Mouse (Mus musculus): ENCODE data around the gene Hcfc1r1. TPM values are rescaled to one million over a fixed set of nuclear protein-coding genes. Genes with fewer than 3 reads are reported as not detected.

Gene Hcfc1r1
- 2.0 TPM for polyA plus RNA-seq (2014; fragmentation: Illumina TruSeq; extraction: RNeasy Lipid Tissue Mini Kit (QIAGEN cat#74804); ENCODE audit: low replicate concordance)

DNA sequence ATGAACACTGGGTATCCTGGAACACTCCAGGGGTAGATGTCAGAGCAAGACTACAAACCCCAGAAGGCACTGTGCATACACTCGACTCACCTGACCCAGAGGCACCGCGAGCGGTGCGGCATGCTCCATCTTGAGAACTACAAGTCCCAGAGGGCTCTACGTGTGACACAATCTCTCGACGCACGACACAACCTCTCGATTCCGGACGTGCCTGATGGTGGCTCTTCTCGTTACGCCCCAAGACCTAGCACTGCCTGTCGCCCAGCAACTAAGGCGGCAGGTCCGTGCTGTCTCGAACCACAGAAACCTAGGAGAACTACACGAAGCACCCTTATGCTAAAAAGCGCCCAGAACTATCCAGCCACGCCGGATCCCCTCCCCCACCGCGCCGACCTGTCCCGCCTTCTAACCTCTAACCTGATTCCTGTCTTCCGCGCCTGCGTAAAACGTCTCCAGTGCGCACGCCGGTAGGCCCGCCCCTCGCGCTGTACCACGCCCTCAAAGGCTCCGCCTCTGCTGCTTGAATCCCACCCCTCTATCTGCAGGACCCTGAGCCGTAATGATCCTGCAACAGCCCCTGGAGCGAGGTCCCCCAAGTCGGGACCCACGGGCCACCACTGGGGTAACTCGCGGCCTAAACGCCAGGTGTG is at the start of gene Hcfc1r1, which contains the start of gene Thoc6:
Gene Hcfc1r1 (plus strand): TSS at position 173 of the 650 bp plus-strand sequence.
Gene Thoc6 (minus strand): TSS at position 459 of the 650 bp plus-strand sequence.

DNA sequence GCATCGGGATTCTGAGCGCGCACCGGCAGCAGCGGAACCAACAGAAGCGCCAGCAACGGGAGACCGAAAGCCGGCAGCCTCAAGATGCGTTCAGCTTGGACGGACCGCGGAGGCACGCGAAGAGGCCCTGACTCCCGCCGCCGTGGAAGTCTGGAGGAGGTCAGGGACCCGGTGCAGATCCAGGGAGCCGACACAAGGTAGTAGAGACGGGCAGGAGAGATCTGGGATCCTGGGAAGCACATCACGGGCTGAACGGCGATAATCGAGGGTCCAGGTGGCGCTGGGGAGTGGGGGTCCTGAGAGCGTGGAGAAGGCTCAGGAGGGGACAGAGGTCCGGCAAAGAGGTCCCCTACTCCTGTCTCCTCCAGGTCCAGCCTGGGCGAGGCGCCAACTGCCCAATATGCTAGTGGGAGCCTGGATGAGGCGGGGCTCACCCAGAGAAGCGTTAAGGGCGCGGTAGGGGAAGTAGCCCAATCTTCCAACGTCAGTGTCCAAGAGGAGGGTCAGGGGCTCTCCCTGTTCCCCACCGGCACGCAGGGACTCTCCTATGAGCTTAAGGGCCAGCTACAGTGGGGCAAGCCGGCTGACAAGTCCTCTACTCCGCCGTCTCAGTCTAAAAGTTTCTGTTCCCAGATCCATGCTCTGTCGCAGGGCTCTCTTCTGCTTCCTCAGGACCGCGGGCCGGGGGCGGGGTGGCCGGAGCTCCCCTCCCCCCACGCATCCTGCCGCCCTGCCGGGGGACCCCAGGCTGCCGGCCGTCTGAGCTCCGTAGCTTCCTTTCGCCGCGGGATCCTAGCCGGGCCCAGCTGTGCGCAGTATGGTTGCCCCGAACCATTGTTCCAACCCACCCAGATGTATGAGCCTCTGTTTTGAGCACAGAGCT is 28.5 kb upstream of the Hcfc1r1 start, which contains the start of gene Mmp25:
Gene Mmp25 (minus strand): TSS at position 665 of the 883 bp plus-strand sequence.

DNA sequence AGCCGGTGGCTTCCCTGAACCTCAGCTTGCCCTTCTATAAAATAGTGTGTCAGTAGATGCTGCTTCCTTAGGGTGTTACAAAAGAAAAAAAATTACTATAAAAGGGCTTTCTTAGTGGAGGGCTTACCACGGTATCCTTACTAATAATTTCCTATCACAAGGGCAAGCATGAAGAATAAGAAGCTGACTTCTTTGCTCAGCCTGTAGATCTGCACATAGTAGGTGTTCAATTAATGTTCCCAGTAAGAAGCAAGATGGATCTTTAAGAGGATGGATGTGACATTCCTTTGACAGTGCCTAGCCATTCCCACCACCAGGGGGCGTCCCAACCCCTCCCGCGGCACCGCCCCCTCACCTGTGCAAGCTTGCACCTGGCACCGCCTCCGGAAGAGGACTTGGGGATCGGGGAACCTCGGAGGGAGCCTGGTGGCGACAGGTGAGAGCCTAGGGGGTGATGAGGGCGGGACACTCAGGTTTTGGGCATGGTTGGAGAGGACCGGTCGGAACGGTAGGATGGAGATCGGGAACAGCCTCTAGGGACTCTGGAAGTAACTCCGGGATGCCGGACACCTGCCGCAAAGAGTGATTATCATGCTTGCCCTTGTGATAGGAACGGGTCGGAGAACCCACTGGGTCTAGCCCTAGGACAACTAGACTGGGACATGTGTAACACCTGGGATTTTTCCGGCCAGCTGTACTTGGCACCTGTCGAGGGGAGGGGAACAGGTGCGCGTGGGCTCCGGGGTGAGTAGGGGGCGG is 13.1 kb upstream of the Hcfc1r1 start, which contains the start of gene Bicdl2:
Gene Bicdl2 (plus strand): TSS at position 390 of the 759 bp plus-strand sequence.

DNA sequence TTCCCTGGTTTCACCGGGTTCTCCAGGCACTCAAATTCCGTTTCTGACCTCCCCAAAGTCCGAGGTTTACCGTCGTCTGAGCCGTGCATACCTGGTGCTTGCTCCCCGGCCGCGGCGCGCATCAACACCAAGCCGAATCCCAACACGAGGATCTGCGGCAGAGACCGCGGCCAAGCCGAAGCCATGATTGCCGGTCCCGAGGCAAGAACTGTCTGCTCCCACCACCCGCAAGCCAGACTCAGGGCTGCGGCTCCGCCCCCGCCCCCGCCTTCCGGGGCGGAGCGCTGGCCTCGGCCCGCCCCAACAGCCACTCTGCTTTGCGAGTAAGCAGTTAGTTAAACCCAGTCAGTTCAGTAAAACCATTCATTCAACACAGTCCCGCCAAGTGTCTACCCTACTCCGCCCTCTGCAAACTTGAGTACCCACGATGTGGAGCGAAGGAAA is 3.9 kb downstream of the Hcfc1r1 start, which contains the start of gene Tnfrsf12a:
Gene Tnfrsf12a (minus strand): TSS at position 233 of the 444 bp plus-strand sequence.

DNA sequence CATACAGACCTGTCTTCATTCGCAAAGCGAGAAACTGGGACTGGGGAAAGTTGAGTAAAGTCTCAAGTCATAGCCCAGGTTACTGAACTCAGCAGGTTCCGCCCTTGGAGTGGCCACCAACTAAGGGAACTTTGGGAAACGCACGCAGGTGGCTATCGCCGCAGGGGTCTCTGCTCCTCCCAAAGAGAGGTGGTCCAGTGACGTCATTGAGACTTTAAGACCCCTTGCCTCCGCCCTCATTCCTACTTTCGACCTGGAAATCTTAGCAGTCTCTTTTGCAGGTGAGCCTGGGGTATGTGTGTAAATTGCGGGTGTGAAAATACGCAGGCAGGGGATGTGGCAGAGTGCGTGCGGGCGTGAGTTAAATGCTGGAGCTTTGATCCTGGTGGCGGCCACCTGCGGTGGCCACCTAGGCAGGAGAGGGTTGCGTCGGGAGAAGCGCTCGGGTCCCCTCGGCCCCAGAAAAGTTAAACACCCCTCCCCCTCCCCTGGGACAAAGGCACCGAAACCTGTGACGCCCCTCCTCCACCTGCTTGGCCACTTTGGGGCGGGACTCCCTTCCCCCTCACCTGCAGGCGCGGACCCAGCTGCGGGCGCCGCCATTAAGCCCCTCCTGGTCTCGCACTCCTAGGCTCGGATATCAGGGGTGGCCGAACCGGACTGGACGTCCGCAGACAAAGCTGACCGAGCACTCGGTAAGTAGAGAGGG is 5.9 kb downstream of the Hcfc1r1 start, which contains the start of gene Cldn6:
Gene Cldn6 (plus strand): TSS at position 123 of the 709 bp plus-strand sequence.

DNA sequence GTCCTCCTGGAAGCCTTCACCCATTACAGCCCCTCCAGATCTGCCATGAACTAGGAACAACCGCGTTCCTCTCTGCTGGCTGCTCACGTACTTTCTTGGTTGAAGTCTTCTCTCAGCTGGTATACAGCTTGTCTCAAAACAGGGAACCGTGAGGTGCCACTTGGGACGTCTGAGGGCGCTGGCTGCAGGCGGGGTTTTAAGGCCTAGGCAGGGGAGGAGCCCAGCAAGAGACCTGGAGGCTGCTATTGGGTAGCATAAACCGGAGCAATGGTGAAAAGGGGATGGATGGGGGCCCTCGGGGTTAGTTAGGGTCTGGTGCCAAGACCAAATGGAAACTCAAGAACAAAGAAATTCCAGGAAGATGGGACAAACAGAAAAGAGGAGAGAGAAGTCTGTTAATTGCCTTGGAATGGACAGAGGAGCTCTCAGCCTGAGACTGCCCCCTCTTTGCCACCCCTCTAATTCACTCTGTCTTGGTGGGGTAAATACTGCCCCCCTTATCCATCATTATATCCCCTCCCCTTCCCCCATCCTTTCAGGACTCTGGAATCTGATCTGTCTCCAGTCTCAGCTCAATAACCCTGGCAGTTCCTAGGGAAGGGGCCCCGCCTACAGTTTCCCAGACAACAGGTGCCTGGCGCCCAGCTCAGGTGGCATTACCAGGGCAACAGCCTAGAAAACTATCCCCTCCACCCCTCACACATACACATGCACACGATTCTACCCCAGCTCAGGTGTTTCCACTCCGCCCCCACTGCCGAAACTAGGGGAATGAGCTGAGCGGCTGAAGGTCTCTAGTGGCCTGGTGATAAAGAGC is 10.7 kb downstream of the Hcfc1r1 start, which contains the start of gene Cldn9:
Gene Cldn9 (minus strand): TSS at position 171 of the 817 bp plus-strand sequence.

DNA sequence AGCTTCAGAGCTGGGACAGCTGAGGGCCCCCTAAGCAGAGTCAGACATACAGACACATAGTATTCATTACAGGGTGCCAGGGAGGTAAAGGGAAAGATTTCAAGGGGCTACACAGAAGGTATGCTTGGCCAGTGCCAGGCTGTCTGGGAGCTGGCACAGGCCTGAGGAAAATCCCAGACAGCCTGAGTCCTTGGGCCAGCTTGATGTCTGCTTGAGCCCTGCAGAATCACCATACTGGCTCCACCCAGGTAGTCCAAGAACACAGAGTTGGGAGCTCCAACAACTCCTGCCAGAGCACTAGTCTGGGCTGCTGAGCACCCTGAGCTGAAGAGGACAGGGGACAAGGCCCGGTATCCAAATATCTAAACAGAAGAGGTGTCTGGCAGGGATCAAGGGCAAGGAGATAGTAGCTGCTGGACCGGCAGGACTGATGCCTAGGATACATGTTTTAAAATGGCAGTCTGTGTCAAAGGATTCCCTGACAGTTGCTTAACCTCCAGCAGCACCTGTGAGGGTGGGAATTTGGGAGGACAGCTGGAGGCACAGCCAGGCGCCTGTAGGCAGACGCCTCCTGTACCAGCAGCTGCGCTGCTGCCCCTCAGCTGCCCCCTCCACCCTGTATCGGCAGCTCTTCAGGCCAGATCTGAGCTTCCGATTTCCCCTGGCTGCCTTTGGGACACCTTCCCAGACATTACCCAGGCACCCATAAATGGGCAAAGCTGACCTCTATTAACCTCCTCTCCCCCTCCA is 49.2 kb downstream of the Hcfc1r1 start, which contains the start of gene 1520401A03Rik:
Gene 1520401A03Rik (minus strand): TSS at position 408 of the 750 bp plus-strand sequence.

Other genes starting within 250 kb of the Hcfc1r1 start
- gene Vmn2r117, start 193.9 kb upstream of the Hcfc1r1 start, polyA plus RNA-seq (2014; fragmentation: Illumina TruSeq; extraction: RNeasy Lipid Tissue Mini Kit (QIAGEN cat#74804); ENCODE audit: low replicate concordance) = not detected
- 0.33 TPM for gene Zfp213, start 109.4 kb upstream of the Hcfc1r1 start, polyA plus RNA-seq (2014; fragmentation: Illumina TruSeq; extraction: RNeasy Lipid Tissue Mini Kit (QIAGEN cat#74804); ENCODE audit: low replicate concordance)
- not detected for gene Zfp13, start 74.1 kb upstream of the Hcfc1r1 start, polyA plus RNA-seq (2014; fragmentation: Illumina TruSeq; extraction: RNeasy Lipid Tissue Mini Kit (QIAGEN cat#74804); ENCODE audit: low replicate concordance)
- gene Zscan10, start 72.7 kb upstream of the Hcfc1r1 start, polyA plus RNA-seq (2014; fragmentation: Illumina TruSeq; extraction: RNeasy Lipid Tissue Mini Kit (QIAGEN cat#74804); ENCODE audit: low replicate concordance) = not detected
- gene Mmp25, start 28.3 kb upstream of the Hcfc1r1 start, polyA plus RNA-seq (2014; fragmentation: Illumina TruSeq; extraction: RNeasy Lipid Tissue Mini Kit (QIAGEN cat#74804); ENCODE audit: low replicate concordance) = 0.82 TPM
- 0.85 TPM for gene Bicdl2, start 13.1 kb upstream of the Hcfc1r1 start, polyA plus RNA-seq (2014; fragmentation: Illumina TruSeq; extraction: RNeasy Lipid Tissue Mini Kit (QIAGEN cat#74804); ENCODE audit: low replicate concordance)
- gene Thoc6, start 286 bp downstream of the Hcfc1r1 start, polyA plus RNA-seq (2014; fragmentation: Illumina TruSeq; extraction: RNeasy Lipid Tissue Mini Kit (QIAGEN cat#74804); ENCODE audit: low replicate concordance) = 3.2 TPM
- not detected for gene Tnfrsf12a, start 3.9 kb downstream of the Hcfc1r1 start, polyA plus RNA-seq (2014; fragmentation: Illumina TruSeq; extraction: RNeasy Lipid Tissue Mini Kit (QIAGEN cat#74804); ENCODE audit: low replicate concordance)
- gene Cldn6, start 5.7 kb downstream of the Hcfc1r1 start, polyA plus RNA-seq (2014; fragmentation: Illumina TruSeq; extraction: RNeasy Lipid Tissue Mini Kit (QIAGEN cat#74804); ENCODE audit: low replicate concordance) = not detected
- gene Cldn9, start 10.4 kb downstream of the Hcfc1r1 start, polyA plus RNA-seq (2014; fragmentation: Illumina TruSeq; extraction: RNeasy Lipid Tissue Mini Kit (QIAGEN cat#74804); ENCODE audit: low replicate concordance) = not detected
- not detected for gene 1520401A03Rik, start 49.2 kb downstream of the Hcfc1r1 start, polyA plus RNA-seq (2014; fragmentation: Illumina TruSeq; extraction: RNeasy Lipid Tissue Mini Kit (QIAGEN cat#74804); ENCODE audit: low replicate concordance)
- gene Pkmyt1, start 52.7 kb downstream of the Hcfc1r1 start, polyA plus RNA-seq (2014; fragmentation: Illumina TruSeq; extraction: RNeasy Lipid Tissue Mini Kit (QIAGEN cat#74804); ENCODE audit: low replicate concordance) = 1.6 TPM
- 6.4 TPM for gene Paqr4, start 67.3 kb downstream of the Hcfc1r1 start, polyA plus RNA-seq (2014; fragmentation: Illumina TruSeq; extraction: RNeasy Lipid Tissue Mini Kit (QIAGEN cat#74804); ENCODE audit: low replicate concordance)
- not detected for gene Kremen2, start 72.2 kb downstream of the Hcfc1r1 start, polyA plus RNA-seq (2014; fragmentation: Illumina TruSeq; extraction: RNeasy Lipid Tissue Mini Kit (QIAGEN cat#74804); ENCODE audit: low replicate concordance)
- 0.78 TPM for gene Flywch1, start 98.0 kb downstream of the Hcfc1r1 start, polyA plus RNA-seq (2014; fragmentation: Illumina TruSeq; extraction: RNeasy Lipid Tissue Mini Kit (QIAGEN cat#74804); ENCODE audit: low replicate concordance)
- not detected for gene Flywch2, start 112.5 kb downstream of the Hcfc1r1 start, polyA plus RNA-seq (2014; fragmentation: Illumina TruSeq; extraction: RNeasy Lipid Tissue Mini Kit (QIAGEN cat#74804); ENCODE audit: low replicate concordance)
- gene Srrm2, start 116.9 kb downstream of the Hcfc1r1 start, polyA plus RNA-seq (2014; fragmentation: Illumina TruSeq; extraction: RNeasy Lipid Tissue Mini Kit (QIAGEN cat#74804); ENCODE audit: low replicate concordance) = 109 TPM
- gene Elob, start 155.5 kb downstream of the Hcfc1r1 start, polyA plus RNA-seq (2014; fragmentation: Illumina TruSeq; extraction: RNeasy Lipid Tissue Mini Kit (QIAGEN cat#74804); ENCODE audit: low replicate concordance) = 18.9 TPM
- gene Prss33, start 162.5 kb downstream of the Hcfc1r1 start, polyA plus RNA-seq (2014; fragmentation: Illumina TruSeq; extraction: RNeasy Lipid Tissue Mini Kit (QIAGEN cat#74804); ENCODE audit: low replicate concordance) = not detected
- 6.8 TPM for gene Prss32, start 170.3 kb downstream of the Hcfc1r1 start, polyA plus RNA-seq (2014; fragmentation: Illumina TruSeq; extraction: RNeasy Lipid Tissue Mini Kit (QIAGEN cat#74804); ENCODE audit: low replicate concordance)
- gene Prss41, start 170.6 kb downstream of the Hcfc1r1 start, polyA plus RNA-seq (2014; fragmentation: Illumina TruSeq; extraction: RNeasy Lipid Tissue Mini Kit (QIAGEN cat#74804); ENCODE audit: low replicate concordance) = 1.1 TPM
- gene Prss21, start 194.5 kb downstream of the Hcfc1r1 start, polyA plus RNA-seq (2014; fragmentation: Illumina TruSeq; extraction: RNeasy Lipid Tissue Mini Kit (QIAGEN cat#74804); ENCODE audit: low replicate concordance) = not detected
- not detected for gene Dcpp1, start 207.3 kb downstream of the Hcfc1r1 start, polyA plus RNA-seq (2014; fragmentation: Illumina TruSeq; extraction: RNeasy Lipid Tissue Mini Kit (QIAGEN cat#74804); ENCODE audit: low replicate concordance)
- not detected for gene Dcpp2, start 207.3 kb downstream of the Hcfc1r1 start, polyA plus RNA-seq (2014; fragmentation: Illumina TruSeq; extraction: RNeasy Lipid Tissue Mini Kit (QIAGEN cat#74804); ENCODE audit: low replicate concordance)
- not detected for gene Dcpp3, start 243.9 kb downstream of the Hcfc1r1 start, polyA plus RNA-seq (2014; fragmentation: Illumina TruSeq; extraction: RNeasy Lipid Tissue Mini Kit (QIAGEN cat#74804); ENCODE audit: low replicate concordance)

Data from small intestine, adult 10 weeks (tissue).